Mouse (Mus musculus) layer of hippocampus, postnatal 10 days (tissue): ENCODE data around the gene Tmem53. TPM values are rescaled to one million over a fixed set of nuclear protein-coding genes. Genes with fewer than 3 reads are reported as not detected.

Source experiments
- DNase-seq, 2 experiments: peaks; one replicate each; pipeline ENCODE4 v3.0.0; 2021; ENCODE audit warnings: low spot score in 2 of 2
- total RNA-seq, 2 experiments: library from RNA; stranded (reverse); gene quantifications; 2 replicates each; pipeline ENCODE4 v1.2.3; 2021

Tmem53 gene
- total RNA-seq, 2 experiments from 2014 or later: 5.0 to 6.2 TPM

DNA sequence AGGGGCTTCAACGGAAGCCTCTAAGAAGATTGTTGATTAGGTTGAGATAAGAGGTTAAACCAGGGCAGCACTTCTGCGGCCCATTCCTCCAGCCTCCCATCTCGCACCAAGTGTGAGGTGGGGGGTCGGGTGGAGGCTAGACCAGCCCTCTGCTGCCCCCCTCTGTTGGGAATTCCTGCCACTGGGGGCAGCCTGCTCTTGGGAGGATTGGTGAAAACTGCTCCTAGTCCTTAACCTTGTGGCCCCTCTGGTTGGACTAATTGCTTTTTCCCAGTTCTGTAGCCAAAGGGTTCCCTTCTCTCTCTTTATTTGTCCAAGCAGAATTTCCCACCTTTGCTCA, 61.3 kb downstream of the Tmem53 start:
- DNase-seq: peak in 1 of 2 experiments; percentile 44

DNA sequence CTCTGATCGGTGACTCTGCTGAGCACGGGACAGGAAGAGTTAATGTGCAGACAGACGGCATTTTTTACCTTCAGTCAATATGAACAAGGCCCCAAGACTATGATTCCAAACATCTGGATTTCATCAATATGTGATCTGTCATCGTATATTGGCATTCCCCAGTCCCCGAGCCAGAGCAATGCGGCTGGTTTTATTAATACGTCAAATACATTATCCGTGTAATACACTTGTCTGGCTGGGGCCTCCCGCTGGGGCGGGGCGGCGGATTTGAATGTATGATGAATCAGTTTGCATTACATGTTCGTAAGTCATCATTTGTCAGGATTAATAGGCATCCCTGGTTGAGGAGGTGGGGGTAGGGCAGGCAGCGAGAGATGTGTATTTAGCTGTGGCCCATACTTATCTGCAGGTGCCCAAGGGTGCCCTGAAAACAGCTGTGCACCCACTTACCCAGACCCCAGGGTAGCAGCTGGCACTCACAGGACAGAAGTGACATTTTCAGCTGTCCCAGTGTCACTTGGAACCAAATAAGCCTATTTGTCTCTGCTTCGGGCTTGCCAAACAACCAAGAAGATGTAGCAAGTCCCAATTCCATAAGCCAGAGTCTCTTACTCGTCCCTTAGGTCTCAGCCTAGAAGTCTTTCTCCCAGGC, 63.2 kb downstream of the Tmem53 start:
- DNase-seq: no peak

DNA sequence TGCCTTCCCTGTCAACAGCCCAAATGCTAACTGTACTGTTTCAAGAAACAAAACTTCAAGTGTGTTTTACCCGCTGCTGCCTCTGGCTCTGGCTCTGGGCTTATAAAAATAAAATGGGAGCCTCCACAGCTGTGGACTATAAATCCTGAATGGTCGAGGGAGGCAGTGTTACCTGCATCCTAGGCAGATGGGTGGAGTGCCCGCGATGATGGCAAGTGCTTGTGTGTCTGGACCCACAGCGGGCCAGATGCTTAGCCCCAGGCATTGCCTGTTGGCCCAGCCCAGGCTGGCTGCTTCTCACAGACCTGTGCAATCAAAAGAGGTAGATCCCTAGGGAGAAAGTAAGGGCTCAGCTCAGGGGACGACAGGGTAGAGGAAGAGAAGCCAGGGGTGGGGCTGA, 65.0 kb downstream of the Tmem53 start:
- no peak for DNase-seq

DNA sequence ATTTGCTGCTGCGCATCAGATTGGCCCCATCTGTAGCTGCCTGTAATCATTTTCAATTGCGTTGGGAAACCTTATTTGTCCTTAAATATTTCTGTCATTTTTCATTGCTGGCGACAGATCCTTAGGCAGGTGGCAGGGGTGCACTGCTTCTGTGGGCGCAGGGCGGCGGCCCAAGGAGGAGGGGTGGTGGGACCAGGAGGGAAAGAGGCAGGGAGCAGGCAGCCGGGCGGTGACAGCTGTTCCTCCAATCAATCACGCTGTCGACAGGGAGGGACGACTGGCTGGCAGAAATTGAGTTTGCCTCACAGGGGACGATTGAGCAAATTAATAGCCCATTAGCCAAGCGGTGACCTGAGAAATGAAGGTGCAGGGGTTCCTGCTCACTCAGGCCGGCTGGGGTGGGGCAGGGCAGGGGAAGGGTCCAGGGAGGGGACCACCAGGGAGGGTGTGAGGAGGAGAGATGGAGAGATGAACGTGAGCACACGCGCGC, 66.0 kb downstream of the Tmem53 start:
- DNase-seq: peak; percentile 54 to 61

Other genes starting within 250 kb of the Tmem53 start
- gene Eif2b3, start 232.5 kb upstream of the Tmem53 start, total RNA-seq: 10 to 100 TPM; 26.1 to 27.0 TPM
- 1 to 10 TPM; 2.5 to 3.2 TPM for gene Ptch2, start 155.9 kb upstream of the Tmem53 start, total RNA-seq
- gene Btbd19, start 126.2 kb upstream of the Tmem53 start, total RNA-seq: 10 to 100 TPM in 1 of 2 experiments, 1 to 10 TPM in 1; 6.7 to 11.2 TPM
- 1 to 10 TPM; 1.1 to 1.5 TPM for gene Tctex1d4, start 125.2 kb upstream of the Tmem53 start, total RNA-seq
- 10 to 100 TPM; 16.3 to 16.9 TPM for gene Plk3, start 118.0 kb upstream of the Tmem53 start, total RNA-seq
- gene Rps8, start 95.7 kb upstream of the Tmem53 start, total RNA-seq: 100 to 1,000 TPM; 556 to 596 TPM
- gene Kif2c, start 69.3 kb upstream of the Tmem53 start, total RNA-seq: 1 to 10 TPM; 2.5 to 2.8 TPM
- gene Armh1, start 174 bp downstream of the Tmem53 start, total RNA-seq: 1 to 10 TPM; 2.3 to 3.7 TPM
- gene Rnf220, start 245.1 kb downstream of the Tmem53 start, total RNA-seq: 100 to 1,000 TPM; 129 to 148 TPM